Mouse (Mus musculus): ENCODE measurements around the gene Smap2. TPM values are rescaled to one million over a fixed set of nuclear protein-coding genes. Genes with fewer than 3 reads are reported as not detected.

Gene Smap2
- polyA plus RNA-seq, 1 experiment: 27.3 TPM

DNA sequence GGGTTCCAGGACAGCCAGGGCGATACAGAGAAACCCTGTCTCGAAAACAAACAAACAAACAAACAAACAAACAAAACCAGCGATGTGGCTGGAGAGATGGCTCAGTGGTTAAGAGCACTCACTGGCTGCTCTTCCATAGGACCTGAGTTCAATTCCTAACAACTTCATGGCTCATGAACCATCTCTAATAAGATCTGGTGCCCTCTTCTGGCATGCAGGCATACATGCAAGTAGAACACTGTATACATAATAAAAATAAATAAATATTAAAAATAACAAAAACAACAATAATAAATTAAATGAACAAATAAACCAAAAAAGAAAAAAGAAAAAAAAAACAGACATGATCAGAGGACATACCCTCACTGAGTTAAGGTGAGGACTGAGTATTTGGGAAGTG is 12.6 kb upstream of the Smap2 start:
- no peak overlapping the region for H3K27ac ChIP-seq (ENCODE audit: insufficient read depth, low read depth, low read length)
- H3K4me3 ChIP-seq (ENCODE audit: insufficient read depth, low read depth, low read length): no peak overlapping the region
- no peaks in the 10 kb centered on the region for H3K4me1 ChIP-seq (ENCODE audit: control insufficient read depth, insufficient read depth, low read length)
- TF ChIP-seq CTCF (conservative IDR thresholded peaks at IDR 0.05; ENCODE audit: insufficient read depth, insufficient read length, low read depth, low read length) (no peak), POLR2A (IDR thresholded peaks at IDR 0.05; ENCODE audit: low read depth, low read length) (no peak)
- 83% methylated on average over 3 of the region's 3 CpGs for WGBS
- no peak for DNase-seq
- no peaks in the 10 kb centered on the region for H3K27me3 ChIP-seq (replicated peaks; ENCODE audit: control insufficient read depth, insufficient read depth, low read length)
- no peaks in the 10 kb centered on the region for H3K36me3 ChIP-seq (ENCODE audit: control insufficient read depth, insufficient read depth, low read length)

GRCm38 (mm10) chr4:121028659-121029392 is 11.8 kb upstream of the Smap2 start:
- WGBS: 37% methylated on average over 14 of the region's 14 CpGs
- Histone ChIP-seq H3K27me3 (replicated peaks; ENCODE audit: control insufficient read depth, insufficient read depth, low read length) (no peaks in the 10 kb centered on the region), H3K4me1 (ENCODE audit: control insufficient read depth, insufficient read depth, low read length) (no peaks in the 10 kb centered on the region), H3K36me3 (ENCODE audit: control insufficient read depth, insufficient read depth, low read length) (no peaks in the 10 kb centered on the region), H3K4me3 (ENCODE audit: insufficient read depth, low read depth, low read length) (no peak overlapping the region), H3K27ac (ENCODE audit: insufficient read depth, low read depth, low read length) (no peak overlapping the region)
- DNase-seq: peak; percentile 53
- peak; percentile 77 for TF ChIP-seq CTCF (conservative IDR thresholded peaks at IDR 0.05; ENCODE audit: insufficient read depth, insufficient read length, low read depth, low read length)
- TF ChIP-seq POLR2A (IDR thresholded peaks at IDR 0.05; ENCODE audit: low read depth, low read length): no peak

DNA sequence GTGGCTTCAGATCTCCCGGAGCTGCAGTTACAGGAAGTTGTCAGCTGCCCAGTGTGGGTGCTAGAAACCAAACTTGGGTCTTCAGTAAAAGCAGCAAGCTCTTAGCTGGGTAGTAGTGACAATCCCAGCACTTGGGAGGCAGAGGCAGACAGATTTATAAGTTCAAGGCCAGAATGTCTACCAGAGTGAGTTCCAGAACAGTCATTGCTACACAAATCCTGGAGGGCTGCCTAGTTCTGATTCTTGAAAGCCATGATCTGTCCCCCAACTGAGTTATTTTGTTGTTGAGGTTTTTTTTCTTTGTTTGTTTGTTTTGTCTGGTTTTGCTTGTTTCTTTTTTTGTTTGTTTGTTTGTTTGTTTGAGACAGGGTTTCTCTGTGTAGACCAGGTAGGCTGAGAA is 11.1 kb upstream of the Smap2 start:
- Histone ChIP-seq H3K27me3 (replicated peaks; ENCODE audit: control insufficient read depth, insufficient read depth, low read length) (no peaks in the 10 kb centered on the region), H3K4me1 (ENCODE audit: control insufficient read depth, insufficient read depth, low read length) (no peaks in the 10 kb centered on the region), H3K27ac (ENCODE audit: insufficient read depth, low read depth, low read length) (no peak overlapping the region), H3K36me3 (ENCODE audit: control insufficient read depth, insufficient read depth, low read length) (no peaks in the 10 kb centered on the region), H3K4me3 (ENCODE audit: insufficient read depth, low read depth, low read length) (no peak overlapping the region)
- no peak for TF ChIP-seq POLR2A (IDR thresholded peaks at IDR 0.05; ENCODE audit: low read depth, low read length)
- TF ChIP-seq CTCF (conservative IDR thresholded peaks at IDR 0.05; ENCODE audit: insufficient read depth, insufficient read length, low read depth, low read length): no peak
- DNase-seq: no peak
- 76% methylated on average over 1 of the region's 1 CpGs for WGBS

DNA sequence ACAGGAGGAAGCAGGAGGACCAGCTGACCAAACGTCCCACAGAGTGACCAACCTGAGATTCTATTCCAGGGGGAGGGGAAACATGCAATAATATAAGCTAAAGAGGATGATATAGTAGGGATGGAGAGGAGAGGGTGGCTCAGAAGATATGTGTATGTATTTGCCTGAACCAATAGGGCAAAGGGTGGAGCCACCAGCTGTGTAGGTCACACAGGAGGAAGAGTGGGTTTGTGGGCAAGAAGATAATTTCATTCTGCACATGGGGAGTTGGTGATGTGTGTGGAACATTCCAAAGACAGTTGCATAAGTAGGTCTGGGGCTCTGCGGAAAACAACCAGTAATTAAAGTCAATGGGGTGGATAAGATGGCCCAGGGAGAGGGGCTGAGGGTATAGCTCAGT is 8.6 kb upstream of the Smap2 start:
- no peak for TF ChIP-seq POLR2A (IDR thresholded peaks at IDR 0.05; ENCODE audit: low read depth, low read length)
- TF ChIP-seq CTCF (conservative IDR thresholded peaks at IDR 0.05; ENCODE audit: insufficient read depth, insufficient read length, low read depth, low read length): no peak
- Histone ChIP-seq H3K4me3 (ENCODE audit: insufficient read depth, low read depth, low read length) (no peak overlapping the region), H3K27ac (ENCODE audit: insufficient read depth, low read depth, low read length) (no peak overlapping the region), H3K27me3 (replicated peaks; ENCODE audit: control insufficient read depth, insufficient read depth, low read length) (no peaks in the 10 kb centered on the region), H3K36me3 (ENCODE audit: control insufficient read depth, insufficient read depth, low read length) (no peaks in the 10 kb centered on the region), H3K4me1 (ENCODE audit: control insufficient read depth, insufficient read depth, low read length) (0 out of 2 replicates have a peak, but pooled peaks cover 4% of the 10 kb centered on the region)
- 60% methylated on average over 2 of the region's 2 CpGs for WGBS
- DNase-seq: no peak

- H3K36me3 ChIP-seq (ENCODE audit: control insufficient read depth, insufficient read depth, low read length): no peaks in the 10 kb centered on the region
- DNase-seq: peak; percentile 82
- H3K4me3 ChIP-seq (ENCODE audit: insufficient read depth, low read depth, low read length): no peak overlapping the region
- no peaks in the 10 kb centered on the region for H3K27me3 ChIP-seq (replicated peaks; ENCODE audit: control insufficient read depth, insufficient read depth, low read length)
- no peak for TF ChIP-seq CTCF (conservative IDR thresholded peaks at IDR 0.05; ENCODE audit: insufficient read depth, insufficient read length, low read depth, low read length)
- no peak overlapping the region for H3K27ac ChIP-seq (ENCODE audit: insufficient read depth, low read depth, low read length)
- 0 out of 2 replicates have a peak, but pooled peaks cover 4% of the 10 kb centered on the region for H3K4me1 ChIP-seq (ENCODE audit: control insufficient read depth, insufficient read depth, low read length)
- 49% methylated on average over 2 of the region's 2 CpGs for WGBS
These were observed 6.9 kb upstream of the Smap2 start for GRCm38 (mm10) chr4:121023941-121024340.

DNA sequence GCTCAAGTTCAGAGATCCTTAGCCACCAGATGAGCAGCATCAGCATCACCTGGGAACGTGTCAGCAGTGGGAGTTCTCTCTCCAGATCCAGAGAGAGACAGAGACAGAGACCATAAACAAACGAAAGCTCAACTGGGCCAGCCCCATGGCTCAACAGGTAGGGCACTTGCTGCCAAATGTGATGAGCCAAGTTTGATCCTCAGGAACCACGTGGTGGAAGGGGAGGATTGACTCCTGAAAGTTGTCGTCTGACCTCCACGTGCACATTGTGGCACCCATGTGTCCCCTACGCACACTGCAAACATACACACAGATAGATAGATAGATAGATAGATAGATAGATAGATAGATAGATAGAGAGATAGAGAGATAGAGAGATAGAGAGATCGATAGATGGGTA is 6.4 kb upstream of the Smap2 start:
- no peak for DNase-seq
- no peaks in the 10 kb centered on the region for H3K36me3 ChIP-seq (ENCODE audit: control insufficient read depth, insufficient read depth, low read length)
- TF ChIP-seq CTCF (conservative IDR thresholded peaks at IDR 0.05; ENCODE audit: insufficient read depth, insufficient read length, low read depth, low read length) (no peak), POLR2A (IDR thresholded peaks at IDR 0.05; ENCODE audit: low read depth, low read length) (no peak)
- no peak overlapping the region for H3K27ac ChIP-seq (ENCODE audit: insufficient read depth, low read depth, low read length)
- 0 out of 2 replicates have a peak, but pooled peaks cover 4% of the 10 kb centered on the region for H3K4me1 ChIP-seq (ENCODE audit: control insufficient read depth, insufficient read depth, low read length)
- no peaks in the 10 kb centered on the region for H3K27me3 ChIP-seq (replicated peaks; ENCODE audit: control insufficient read depth, insufficient read depth, low read length)
- H3K4me3 ChIP-seq (ENCODE audit: insufficient read depth, low read depth, low read length): no peak overlapping the region
- WGBS: 87% methylated on average over 7 of the region's 7 CpGs

DNA sequence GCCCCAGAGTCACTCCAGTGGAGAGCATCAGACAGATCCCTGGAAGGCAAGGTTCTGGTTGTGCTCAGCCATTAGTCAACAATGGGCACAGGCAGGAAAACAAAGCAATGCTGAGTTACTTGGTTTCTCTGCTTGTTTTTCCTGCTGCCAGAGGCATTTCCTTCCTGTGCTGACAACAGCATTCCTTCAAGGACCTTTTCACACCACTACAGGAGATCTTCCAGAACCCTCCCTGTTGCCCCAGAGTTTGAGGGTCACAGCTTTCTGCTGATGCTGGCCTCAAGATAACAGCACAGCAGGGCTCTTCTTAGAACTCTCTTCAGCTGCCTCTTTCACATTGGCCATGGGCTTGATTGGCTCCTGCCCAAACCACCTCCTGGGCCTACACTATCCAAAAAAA is 4.9 kb upstream of the Smap2 start:
- Histone ChIP-seq H3K4me1 (ENCODE audit: control insufficient read depth, insufficient read depth, low read length) (peaks cover 4% of the 10 kb centered on the region; the same call in 1 of the 2 replicates), H3K27me3 (replicated peaks; ENCODE audit: control insufficient read depth, insufficient read depth, low read length) (no peaks in the 10 kb centered on the region), H3K27ac (ENCODE audit: insufficient read depth, low read depth, low read length) (peak overlapping the region; percentile 29; the same call in 1 of the 2 replicates), H3K4me3 (ENCODE audit: insufficient read depth, low read depth, low read length) (no peak overlapping the region), H3K36me3 (ENCODE audit: control insufficient read depth, insufficient read depth, low read length) (no peaks in the 10 kb centered on the region)
- TF ChIP-seq POLR2A (IDR thresholded peaks at IDR 0.05; ENCODE audit: low read depth, low read length) (no peak), CTCF (conservative IDR thresholded peaks at IDR 0.05; ENCODE audit: insufficient read depth, insufficient read length, low read depth, low read length) (no peak)
- DNase-seq: peak; percentile 86
